Mouse (Mus musculus) liver, embryonic 11.5 days (tissue): ENCODE results near the gene Jdp2. TPM values are rescaled to one million over a fixed set of nuclear protein-coding genes. Genes with fewer than 3 reads are reported as not detected.

Experiments used
- ATAC-seq: fragments of 200-750 bp; cut with Nextera tagmentation; replicated peaks from 2 replicates; pipeline ENCODE4 v1.8.0; 2017; ENCODE audit warnings: moderate number of reproducible peaks, mild to moderate bottlenecking, moderate TSS enrichment, moderate library complexity; ENCODE audit not compliant: low FRiP score
- DNase-seq: peaks from one replicate; pipeline ENCODE4 v3.0.0-alpha.2; 2017; ENCODE audit warnings: low spot score
- H3K27ac ChIP-seq: fragments of 300-500 bp; sonication (generic); 2 replicates; pipeline ENCODE4 v1.5.1; 2014; ENCODE audit warnings: mild to moderate bottlenecking, low read depth, low read length, control low read depth
- H3K27me3 ChIP-seq: fragments of 300-500 bp; sonication (generic); replicated peaks from 2 replicates; pipeline ENCODE4 v1.6.1; 2014; ENCODE audit warnings: low read length, mixed read lengths; ENCODE audit not compliant: control insufficient read depth, insufficient read depth
- H3K36me3 ChIP-seq: fragments of 300-500 bp; sonication (generic); 2 replicates; pipeline ENCODE4 v1.6.1; 2014; ENCODE audit warnings: mild to moderate bottlenecking, low read length, moderate library complexity, mixed read lengths; ENCODE audit not compliant: control insufficient read depth, insufficient read depth
- H3K4me1 ChIP-seq: fragments of 300-500 bp; sonication (generic); replicated peaks from 2 replicates; pipeline ENCODE4 v1.6.1; 2014; ENCODE audit warnings: low read length, mixed read lengths; ENCODE audit not compliant: control insufficient read depth, insufficient read depth
- H3K4me2 ChIP-seq: fragments of 300-500 bp; sonication (generic); 2 replicates; pipeline ENCODE4 v1.6.1; 2014; ENCODE audit warnings: mild to moderate bottlenecking, control low read depth, moderate library complexity
- H3K4me3 ChIP-seq: fragments of 300-500 bp; sonication (generic); 2 replicates; pipeline ENCODE4 v1.5.1; 2014; ENCODE audit warnings: low read depth, low read length, control low read depth
- H3K9ac ChIP-seq: fragments of 300-500 bp; sonication (generic); 2 replicates; pipeline ENCODE4 v1.6.1; 2014; ENCODE audit warnings: low read depth, low read length, control low read depth
- H3K9me3 ChIP-seq: fragments of 300-500 bp; sonication (generic); 2 replicates; pipeline ENCODE4 v1.6.1; 2016; ENCODE audit warnings: low read length, inconsistent platforms, mixed read lengths; ENCODE audit not compliant: control insufficient read depth
- WGBS: fragments of 180-500 bp; shearing (Covaris S2); extraction: QIAGEN DNeasy Blood & Tissue Kit; methylation state at CpG from one replicate; pipeline ENCODE4 v1.1.7; 2014; 5-methylcytosine and 5-hydroxymethylcytosine counted together
- polyA plus RNA-seq: library from polyadenylated mRNA; unstranded; fragments of >200 nt; fragmentation: Nextera tagmentation; extraction: Ambion mirVana; gene quantifications from 2 replicates; pipeline ENCODE4 v1.2.1, GENCODE M21; 2014

Jdp2 gene
- polyA plus RNA-seq, 1 experiment from 2014 or later, result 0.59 TPM

GRCm38 (mm10) chr12:85604301-85604998 is 5.6 kb downstream of the Jdp2 start:
- H3K27me3 ChIP-seq, result peaks cover 28% of the 10 kb centered on the region
- H3K9ac ChIP-seq, result no peak overlapping the region
- ATAC-seq (no peak), DNase-seq (no peak)
- H3K27ac ChIP-seq, result no peak overlapping the region; the same call in 1 of the 2 replicates
- H3K4me3 ChIP-seq, result no peak overlapping the region
- 39% methylated on average over 9 of the region's 9 CpGs for whole genome bisulfite sequencing
- no peaks in the 10 kb centered on the region for H3K36me3 ChIP-seq
- H3K4me2 ChIP-seq, result no peak overlapping the region
- no peaks in the 10 kb centered on the region for H3K9me3 ChIP-seq
- H3K4me1 ChIP-seq, result peaks cover 4% of the 10 kb centered on the region

GRCm38 (mm10) chr12:85607519-85608449 is 9.0 kb downstream of the Jdp2 start:
- no peaks in the 10 kb centered on the region for H3K9me3 ChIP-seq
- no peak for DNase-seq
- H3K27ac ChIP-seq, result no peak overlapping the region
- ATAC-seq, result no peak
- no peak overlapping the region for H3K4me2 ChIP-seq
- WGBS, result 80% methylated on average over 14 of the region's 14 CpGs
- H3K36me3 ChIP-seq, result no peaks in the 10 kb centered on the region
- H3K4me3 ChIP-seq, result no peak overlapping the region
- no peak overlapping the region for H3K9ac ChIP-seq
- peaks cover 3% of the 10 kb centered on the region for H3K4me1 ChIP-seq
- H3K27me3 ChIP-seq, result no peaks in the 10 kb centered on the region; the same call in 1 of the 2 replicates

GRCm38 (mm10) chr12:85610167-85610566 is 11.3 kb downstream of the Jdp2 start:
- DNase-seq (no peak), ATAC-seq (no peak)
- Histone ChIP-seq H3K4me1 (no peaks in the 10 kb centered on the region; the same call in 1 of the 2 replicates), H3K9ac (no peak overlapping the region), H3K27me3 (no peaks in the 10 kb centered on the region), H3K4me3 (no peak overlapping the region), H3K4me2 (no peak overlapping the region), H3K27ac (no peak overlapping the region), H3K36me3 (no peaks in the 10 kb centered on the region), H3K9me3 (no peaks in the 10 kb centered on the region)
- WGBS, result 81% methylated on average over 9 of the region's 9 CpGs

DNA sequence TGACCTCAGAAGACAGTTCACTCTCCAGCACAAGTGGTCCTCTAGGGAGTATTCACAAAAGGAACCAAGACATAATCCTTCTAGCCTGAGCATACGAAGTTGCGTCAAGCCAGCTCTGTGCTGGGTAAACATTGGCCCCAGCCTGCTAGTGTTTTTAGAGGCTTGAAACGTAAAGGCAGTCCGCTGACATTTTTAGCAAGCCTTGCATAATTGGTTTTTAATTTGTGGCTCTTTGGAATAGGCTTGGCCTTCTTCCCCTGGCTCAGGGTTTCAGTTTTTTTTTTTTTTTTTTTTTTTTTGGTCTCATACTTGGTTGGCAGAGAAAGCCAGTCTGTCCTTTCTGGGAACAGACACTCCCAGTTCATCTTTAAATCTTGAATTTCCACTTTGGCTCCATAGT is 15.3 kb downstream of the Jdp2 start:
- no peaks in the 10 kb centered on the region for H3K36me3 ChIP-seq
- WGBS, result 73% methylated on average over 4 of the region's 4 CpGs
- no peaks in the 10 kb centered on the region for H3K4me1 ChIP-seq
- H3K9ac ChIP-seq, result no peak overlapping the region
- no peak for DNase-seq
- no peaks in the 10 kb centered on the region for H3K9me3 ChIP-seq
- H3K4me3 ChIP-seq, result no peak overlapping the region
- H3K27ac ChIP-seq, result no peak overlapping the region
- ATAC-seq, result no peak
- no peak overlapping the region for H3K4me2 ChIP-seq
- no peaks in the 10 kb centered on the region for H3K27me3 ChIP-seq

DNA sequence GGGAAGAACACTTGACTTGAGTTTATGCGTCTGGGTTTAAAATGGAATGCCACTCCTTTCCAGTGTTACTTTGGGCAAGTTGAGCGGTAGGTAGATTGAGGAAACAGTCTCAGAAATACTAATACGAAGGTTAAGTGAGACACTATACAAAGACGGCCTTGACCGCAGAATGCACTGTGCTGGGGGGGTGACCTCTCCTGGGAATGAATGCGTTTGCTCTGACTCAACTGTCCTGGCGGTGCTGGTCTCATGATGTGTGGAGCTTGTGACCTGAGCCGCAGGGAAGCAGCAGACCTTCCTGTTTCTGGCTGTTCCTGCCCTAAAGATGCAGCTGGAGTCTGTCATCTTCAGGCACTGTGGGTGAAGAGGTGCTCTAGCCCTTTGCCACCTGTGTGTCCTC is 16.7 kb downstream of the Jdp2 start:
- H3K36me3 ChIP-seq, result no peaks in the 10 kb centered on the region
- H3K4me2 ChIP-seq, result no peak overlapping the region
- WGBS, result 79% methylated on average over 8 of the region's 8 CpGs
- no peak overlapping the region for H3K9ac ChIP-seq
- no peak overlapping the region for H3K27ac ChIP-seq
- no peak for ATAC-seq
- no peak overlapping the region for H3K4me3 ChIP-seq
- H3K4me1 ChIP-seq, result no peaks in the 10 kb centered on the region
- no peaks in the 10 kb centered on the region for H3K9me3 ChIP-seq
- no peaks in the 10 kb centered on the region for H3K27me3 ChIP-seq
- DNase-seq, result no peak

GRCm38 (mm10) chr12:85617885-85618284 is 19.1 kb downstream of the Jdp2 start:
- 81% methylated on average over 9 of the region's 9 CpGs for WGBS

DNA sequence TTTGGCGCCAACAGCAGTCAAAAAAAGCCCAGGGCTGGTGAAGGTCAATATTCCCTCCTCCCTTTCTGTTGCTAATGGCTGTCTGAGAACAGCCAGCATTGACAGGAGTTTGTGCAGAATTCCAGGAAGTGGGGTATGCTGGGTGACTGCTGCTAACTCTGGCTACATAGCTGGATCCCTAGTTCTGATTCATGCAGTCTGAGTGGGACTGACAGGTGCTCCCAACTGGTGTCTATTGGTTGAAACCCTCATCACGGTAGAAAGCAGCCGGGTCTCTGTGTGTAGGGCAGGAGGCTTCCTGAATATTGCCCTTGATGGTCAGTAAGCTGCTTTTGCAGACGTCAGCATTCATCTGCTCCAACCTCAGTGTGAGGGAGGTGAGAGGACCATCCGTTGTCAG is 19.6 kb downstream of the Jdp2 start:
- no peaks in the 10 kb centered on the region for H3K4me1 ChIP-seq
- H3K4me3 ChIP-seq, result no peak overlapping the region
- no peak overlapping the region for H3K27ac ChIP-seq
- H3K9me3 ChIP-seq, result no peaks in the 10 kb centered on the region
- 82% methylated on average over 5 of the region's 5 CpGs for WGBS
- ATAC-seq (no peak), DNase-seq (no peak)
- H3K9ac ChIP-seq, result no peak overlapping the region
- H3K36me3 ChIP-seq, result no peaks in the 10 kb centered on the region
- H3K27me3 ChIP-seq, result no peaks in the 10 kb centered on the region
- no peak overlapping the region for H3K4me2 ChIP-seq

More at GRCm38 (mm10) chr12:85617885-85618284, 19.1 kb downstream of the Jdp2 start:
- Histone ChIP-seq H3K4me2 (no peak overlapping the region), H3K36me3 (no peaks in the 10 kb centered on the region), H3K27ac (no peak overlapping the region), H3K9ac (no peak overlapping the region), H3K4me3 (no peak overlapping the region), H3K9me3 (no peaks in the 10 kb centered on the region), H3K4me1 (no peaks in the 10 kb centered on the region), H3K27me3 (no peaks in the 10 kb centered on the region)
- no peak for DNase-seq
- no peak for ATAC-seq

DNA sequence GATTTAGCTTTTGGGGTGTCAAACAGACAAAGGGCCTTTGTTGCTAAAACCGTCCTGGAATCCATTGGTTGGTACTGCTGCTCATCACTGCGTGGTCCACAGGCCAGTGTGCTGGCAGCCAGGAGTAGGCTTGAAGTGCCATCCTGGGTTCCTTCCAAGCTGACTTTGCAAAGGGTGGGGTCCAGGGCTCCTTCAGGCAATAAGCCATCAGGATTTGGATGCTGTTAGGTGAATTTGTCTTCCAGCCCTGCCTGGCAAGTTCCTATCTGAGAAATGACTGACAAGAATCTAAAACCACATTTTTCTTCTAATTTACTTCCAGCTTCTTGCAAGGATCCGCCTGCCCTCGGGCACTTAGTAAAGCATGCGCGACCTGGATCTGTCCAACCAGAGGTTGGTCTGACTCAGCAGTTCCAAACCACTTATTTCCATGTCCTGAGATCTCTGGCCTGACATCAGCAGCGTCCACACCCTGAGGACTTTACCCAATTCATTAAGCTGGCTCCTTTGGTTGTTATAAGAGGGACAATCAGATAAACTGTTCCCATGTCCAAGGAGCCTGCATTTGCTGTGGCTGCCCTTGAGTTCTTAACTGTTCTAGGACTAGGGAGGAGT is 20.6 kb downstream of the Jdp2 start:
- Histone ChIP-seq H3K27ac (no peak overlapping the region), H3K9me3 (no peaks in the 10 kb centered on the region), H3K4me3 (no peak overlapping the region), H3K4me1 (no peaks in the 10 kb centered on the region; the same call in none of the 2 replicates), H3K36me3 (no peaks in the 10 kb centered on the region), H3K27me3 (no peaks in the 10 kb centered on the region), H3K4me2 (no peak overlapping the region), H3K9ac (no peak overlapping the region)
- ATAC-seq (no peak), DNase-seq (no peak)
- WGBS, result 73% methylated on average over 7 of the region's 7 CpGs
